Mouse (Mus musculus) MEL (cell line): ENCODE data around the gene Nup153. TPM values are rescaled to one million over a fixed set of nuclear protein-coding genes. Genes with fewer than 3 reads are reported as not detected.

Source experiments
- DNase-seq: peaks from one replicate; pipeline ENCODE4 v3.0.0; 2011; ENCODE audit warnings: low read depth, low spot score
- H3K27ac ChIP-seq: 2 replicates; pipeline ENCODE4 v1.5.1; 2012; ENCODE audit warnings: low read depth, mild to moderate bottlenecking, control low read depth, low read length, moderate library complexity; ENCODE audit not compliant: control insufficient read depth
- H3K27me3 ChIP-seq, 2 experiments: fragments of 150-350 bp in 1 of 2; sonication (generic) in 1 of 2; 2 replicates each; pipeline ENCODE4 v1.6.1; 2012; ENCODE audit warnings: low read length in 2 of 2, mild to moderate bottlenecking in 2 of 2, improper control_type of control experiment in 1 of 2, moderate library complexity in 1 of 2; ENCODE audit not compliant: insufficient read depth in 2 of 2, control insufficient read depth in 1 of 2
- H3K36me3 ChIP-seq, 2 experiments: 2 replicates each; pipeline ENCODE4 v1.6.1; 2012 to 2014; ENCODE audit warnings: low read length in 2 of 2, improper control_type of control experiment in 1 of 2, inconsistent platforms in 1 of 2, mild to moderate bottlenecking in 1 of 2; ENCODE audit not compliant: insufficient read depth in 2 of 2, control insufficient read depth in 1 of 2
- H3K4me1 ChIP-seq, 2 experiments: fragments of 150-350 bp in 1 of 2; sonication (generic) in 1 of 2; 2 replicates each; pipeline ENCODE4 v1.6.1; 2012; ENCODE audit warnings: low read length in 2 of 2, improper control_type of control experiment in 1 of 2, mild to moderate bottlenecking in 1 of 2; ENCODE audit not compliant: insufficient read depth in 2 of 2, control insufficient read depth in 1 of 2
- H3K4me3 ChIP-seq, 2 experiments: fragments of 150-350 bp in 1 of 2; sonication (generic) in 1 of 2; 2 replicates each; pipeline ENCODE4 v1.5.1; 2012; ENCODE audit warnings: low read depth in 2 of 2, low read length in 2 of 2, mild to moderate bottlenecking in 2 of 2, moderate library complexity in 2 of 2, control low read depth in 1 of 2, improper control_type of control experiment in 1 of 2; ENCODE audit not compliant: control insufficient read depth in 1 of 2, insufficient read depth in 1 of 2
- H3K79me2 ChIP-seq: 2 replicates; pipeline ENCODE4 v1.6.1; 2012; ENCODE audit warnings: mild to moderate bottlenecking, low read length, moderate library complexity; ENCODE audit not compliant: control insufficient read depth, poor library complexity, insufficient read depth
- H3K9ac ChIP-seq: 2 replicates; pipeline ENCODE4 v1.6.1; 2012; ENCODE audit warnings: low read depth, mild to moderate bottlenecking, control low read depth, low read length, moderate library complexity; ENCODE audit not compliant: control insufficient read depth, poor library complexity, severe bottlenecking
- H3K9me3 ChIP-seq: fragments of 150-350 bp; sonication (generic); replicated peaks from 2 replicates; pipeline ENCODE4 v1.6.1; 2012; ENCODE audit warnings: mild to moderate bottlenecking, low read length, improper control_type of control experiment, moderate library complexity; ENCODE audit not compliant: insufficient read depth
- CHD1 ChIP-seq: IDR thresholded peaks from 2 replicates; pipeline ENCODE4 v1.6.1; 2012; ENCODE audit warnings: low read depth, mild to moderate bottlenecking, inconsistent platforms, low read length, improper control_type of control experiment
- CHD2 ChIP-seq: IDR thresholded peaks from 2 replicates; pipeline ENCODE4 v1.6.1; 2011; ENCODE audit warnings: low read length, improper control_type of control experiment
- CTCF ChIP-seq, 3 experiments: IDR thresholded peaks in 2 of 3; conservative IDR thresholded peaks in 1 of 3; 2 replicates each; pipeline ENCODE4 v1.5.1; 2011 to 2012; ENCODE audit warnings: low read length in 3 of 3, low read depth in 2 of 3, mild to moderate bottlenecking in 2 of 3, improper control_type of control experiment in 1 of 3, inconsistent platforms in 1 of 3, mixed read lengths in 1 of 3, moderate library complexity in 1 of 3; ENCODE audit not compliant: control insufficient read depth in 1 of 3, insufficient read depth in 1 of 3, poor library complexity in 1 of 3, severe bottlenecking in 1 of 3
- E2F4 ChIP-seq: IDR thresholded peaks from 2 replicates; pipeline ENCODE4 v1.6.1; 2011; ENCODE audit warnings: low read depth, low read length, improper control_type of control experiment, borderline replicate concordance
- ELF1 ChIP-seq: IDR thresholded peaks from 2 replicates; pipeline ENCODE4 v1.6.1; 2014; ENCODE audit warnings: low read depth, mild to moderate bottlenecking, inconsistent platforms, low read length, improper control_type of control experiment, moderate library complexity
- EP300 ChIP-seq, 2 experiments: IDR thresholded peaks; 2 replicates each; pipeline ENCODE4 v1.6.1; 2011; ENCODE audit warnings: improper control_type of control experiment in 2 of 2, low read length in 2 of 2, low read depth in 1 of 2, mild to moderate bottlenecking in 1 of 2
- GABPA ChIP-seq: IDR thresholded peaks from 2 replicates; pipeline ENCODE4 v1.6.1; 2012; ENCODE audit warnings: low read depth, mild to moderate bottlenecking, inconsistent platforms, low read length, improper control_type of control experiment, moderate library complexity
- MAZ ChIP-seq: IDR thresholded peaks from 2 replicates; pipeline ENCODE4 v1.6.1; 2012; ENCODE audit warnings: low read depth, mild to moderate bottlenecking, inconsistent platforms, low read length, improper control_type of control experiment
- MEF2A ChIP-seq: IDR thresholded peaks from 2 replicates; pipeline ENCODE4 v1.6.1; 2014; ENCODE audit warnings: low read depth, mild to moderate bottlenecking, inconsistent platforms, low read length, improper control_type of control experiment; ENCODE audit not compliant: poor library complexity, insufficient replicate concordance, severe bottlenecking; ENCODE audit errors: extremely low read depth
- MXI1 ChIP-seq: IDR thresholded peaks from 2 replicates; pipeline ENCODE4 v1.6.1; 2011; ENCODE audit warnings: mild to moderate bottlenecking, low read depth, low read length, improper control_type of control experiment
- MYB ChIP-seq: IDR thresholded peaks from 2 replicates; pipeline ENCODE4 v1.6.1; 2011; ENCODE audit warnings: mild to moderate bottlenecking, low read depth, low read length, improper control_type of control experiment
- MYC ChIP-seq: IDR thresholded peaks from 2 replicates; pipeline ENCODE4 v1.6.1; 2011; ENCODE audit warnings: low read depth, mild to moderate bottlenecking, low read length, improper control_type of control experiment, moderate library complexity
- POLR2A ChIP-seq, 2 experiments: IDR thresholded peaks; 2 replicates each; pipeline ENCODE4 v1.6.1; 2011 to 2012; ENCODE audit warnings: low read length in 2 of 2, mild to moderate bottlenecking in 2 of 2, control low read depth in 1 of 2, improper control_type of control experiment in 1 of 2, low read depth in 1 of 2, moderate library complexity in 1 of 2; ENCODE audit not compliant: control insufficient read depth in 1 of 2, insufficient read depth in 1 of 2, poor library complexity in 1 of 2
- POLR2AphosphoS2 ChIP-seq: IDR thresholded peaks from 2 replicates; pipeline ENCODE4 v1.6.1; 2011; ENCODE audit warnings: low read length, improper control_type of control experiment
- SIN3A ChIP-seq: IDR thresholded peaks from 2 replicates; pipeline ENCODE4 v1.6.1; 2012; ENCODE audit warnings: low read length, improper control_type of control experiment, inconsistent platforms
- UBTF ChIP-seq: IDR thresholded peaks from 2 replicates; pipeline ENCODE4 v1.6.1; 2012; ENCODE audit warnings: low read depth, mild to moderate bottlenecking, inconsistent platforms, low read length, improper control_type of control experiment, moderate library complexity, borderline replicate concordance; ENCODE audit not compliant: insufficient read depth
- USF1 ChIP-seq: IDR thresholded peaks from 2 replicates; pipeline ENCODE4 v1.6.1; 2014; ENCODE audit warnings: low read depth, mild to moderate bottlenecking, inconsistent platforms, low read length, improper control_type of control experiment, moderate library complexity
- USF2 ChIP-seq, 2 experiments: IDR thresholded peaks; 2 replicates each; pipeline ENCODE4 v1.6.1; 2011 to 2012; ENCODE audit warnings: improper control_type of control experiment in 2 of 2, low read length in 2 of 2, borderline replicate concordance in 1 of 2, inconsistent platforms in 1 of 2, low read depth in 1 of 2, mild to moderate bottlenecking in 1 of 2; ENCODE audit not compliant: insufficient read depth in 1 of 2
- ZKSCAN1 ChIP-seq: IDR thresholded peaks from 2 replicates; pipeline ENCODE4 v1.6.1; 2012; ENCODE audit warnings: low read depth, mild to moderate bottlenecking, inconsistent platforms, low read length, improper control_type of control experiment, moderate library complexity
- polyA plus RNA-seq, 2 experiments: library from polyadenylated mRNA; stranded (reverse) in 1 of 2; unstranded in 1 of 2; fragments of >175 nt in 1 of 2; fragments of >200 nt in 1 of 2; gene quantifications; 2 replicates each; pipeline versions ENCODE4 v1.2.1 to v1.2.4; 2012; ENCODE audit warnings: low replicate concordance in 2 of 2, low read depth in 1 of 2; ENCODE audit not compliant: insufficient read length in 2 of 2, insufficient read depth in 1 of 2, missing spikeins in 1 of 2
- total RNA-seq: library from RNA; depleted of rRNA; stranded (reverse); fragments of 300-350 nt; gene quantifications from 2 replicates; pipeline ENCODE4 v1.2.3, GENCODE M21; 2012

Gene Nup153
- total and polyA plus RNA-seq, 3 experiments = 64.6 to 221 (median 82.8) TPM

GRCm38 (mm10) chr13:46760921-46761320, 33.2 kb upstream of the Nup153 start:
- H3K27ac ChIP-seq = no peak overlapping the region
- H3K4me3 ChIP-seq = no peak overlapping the region
- peaks cover 0 to 3% of the 10 kb centered on the region in 2 experiments; a peak in 2 of 4 replicates for H3K36me3 ChIP-seq
- H3K79me2 ChIP-seq = no peaks in the 10 kb centered on the region
- DNase-seq = no peak
- TF ChIP-seq POLR2A (IDR thresholded peaks at IDR 0.05; ENCODE audit: control insufficient read depth in 1 of 2, insufficient read depth in 1 of 2, low read depth in 1 of 2, low read length in 2 of 2, poor library complexity in 1 of 2) (no peak), MXI1 (no peak), SIN3A (no peak), USF1 (no peak), MEF2A (no peak), CHD2 (no peak), POLR2AphosphoS2 (no peak), ZKSCAN1 (no peak), UBTF (no peak), EP300 (IDR thresholded peaks at IDR 0.05; ENCODE audit: low read depth in 1 of 2, low read length in 2 of 2) (no peak), E2F4 (no peak)
- no peaks in the 10 kb centered on the region for H3K9me3 ChIP-seq
- H3K9ac ChIP-seq = no peak overlapping the region
- H3K27me3 ChIP-seq = no peaks in the 10 kb centered on the region
- H3K4me1 ChIP-seq = peaks cover 0 to 5% of the 10 kb centered on the region in 2 experiments; a peak in 1 of 4 replicates

- TF ChIP-seq MYB (no peak), USF2 (IDR thresholded peaks at IDR 0.05; ENCODE audit: borderline replicate concordance in 1 of 2, insufficient read depth in 1 of 2, low read depth in 1 of 2, low read length in 2 of 2) (no peak)
- Histone ChIP-seq H3K4me3 (no peak overlapping the region), H3K9ac (no peak overlapping the region), H3K27ac (no peak overlapping the region), H3K4me1 (no peaks in the 10 kb centered on the region), H3K79me2 (no peaks in the 10 kb centered on the region), H3K27me3 (no peaks in the 10 kb centered on the region), H3K36me3 (no peaks in the 10 kb centered on the region), H3K9me3 (no peaks in the 10 kb centered on the region)
- no peak for DNase-seq
These were observed 31.6 kb upstream of the Nup153 start for GRCm38 (mm10) chr13:46759281-46759809.

DNA sequence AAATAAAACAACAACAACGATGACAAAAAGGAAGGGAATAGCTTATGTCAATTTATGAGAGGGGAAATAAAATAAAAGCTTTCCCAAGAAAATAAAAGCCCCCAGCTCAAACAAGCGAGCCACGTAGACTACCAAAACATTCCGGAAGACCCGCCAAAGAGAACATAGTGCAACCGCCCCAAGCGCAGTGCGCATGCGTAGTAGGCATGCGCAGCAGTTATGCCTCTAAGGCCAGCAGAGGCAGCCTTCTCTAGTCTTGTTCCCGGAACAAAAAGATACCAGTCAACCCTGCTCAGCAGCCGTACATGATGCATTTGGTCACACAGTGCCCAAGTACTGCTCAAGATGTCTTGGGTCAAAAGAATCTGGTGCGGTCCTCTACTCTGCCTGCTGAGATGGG, 30.9 kb upstream of the Nup153 start:
- H3K27me3 ChIP-seq = no peaks in the 10 kb centered on the region
- no peaks in the 10 kb centered on the region for H3K36me3 ChIP-seq
- H3K9me3 ChIP-seq = no peaks in the 10 kb centered on the region
- H3K27ac ChIP-seq = no peak overlapping the region
- no peaks in the 10 kb centered on the region for H3K79me2 ChIP-seq
- DNase-seq = no peak
- H3K9ac ChIP-seq = no peak overlapping the region
- no peak overlapping the region for H3K4me3 ChIP-seq
- no peaks in the 10 kb centered on the region for H3K4me1 ChIP-seq
- no peak for TF ChIP-seq GABPA
- no peak for TF ChIP-seq ELF1
- no peak for TF ChIP-seq MYC
- TF ChIP-seq CTCF (IDR thresholded peaks at IDR 0.05 in 2 of 3, conservative IDR thresholded peaks at IDR 0.05 in 1 of 3; ENCODE audit: control insufficient read depth in 1 of 3, insufficient read depth in 1 of 3, low read depth in 2 of 3, low read length in 3 of 3, poor library complexity in 1 of 3, severe bottlenecking in 1 of 3) = no peak
- TF ChIP-seq CHD1 = no peak
- TF ChIP-seq MXI1 = no peak
- TF ChIP-seq POLR2AphosphoS2 = no peak
- no peak for TF ChIP-seq MAZ
